Mouse (Mus musculus) limb, embryonic 15.5 days (tissue): ENCODE results near the gene Arhgap10. TPM values are rescaled to one million over a fixed set of nuclear protein-coding genes. Genes with fewer than 3 reads are reported as not detected.

Source experiments
- ATAC-seq: fragments of 200-750 bp; cut with Nextera tagmentation; 2 replicates; pipeline ENCODE4 v1.8.0; 2017; ENCODE audit warnings: low read depth, moderate TSS enrichment; ENCODE audit not compliant: insufficient number of reproducible peaks, low FRiP score, low TSS enrichment
- H3K27ac ChIP-seq: fragments of 300-500 bp; sonication (generic); 2 replicates; pipeline ENCODE4 v1.5.1; 2015; ENCODE audit warnings: moderate library complexity, mild to moderate bottlenecking, inconsistent platforms
- H3K27me3 ChIP-seq: fragments of 300-500 bp; sonication (generic); 2 replicates; pipeline ENCODE4 v1.6.1; 2015; ENCODE audit warnings: inconsistent platforms
- H3K36me3 ChIP-seq: fragments of 300-500 bp; sonication (generic); 2 replicates; pipeline ENCODE4 v1.6.1; 2015; ENCODE audit warnings: inconsistent platforms
- H3K4me1 ChIP-seq: fragments of 300-500 bp; sonication (generic); 2 replicates; pipeline ENCODE4 v1.6.1; 2015; ENCODE audit warnings: inconsistent platforms
- H3K4me2 ChIP-seq: fragments of 300-500 bp; sonication (generic); 2 replicates; pipeline ENCODE4 v1.6.1; 2015; ENCODE audit warnings: mild to moderate bottlenecking, inconsistent platforms
- H3K4me3 ChIP-seq: fragments of 300-500 bp; sonication (generic); 2 replicates; pipeline ENCODE4 v1.5.1; 2015; ENCODE audit warnings: mild to moderate bottlenecking, inconsistent platforms
- H3K9ac ChIP-seq: fragments of 300-500 bp; sonication (generic); 2 replicates; pipeline ENCODE4 v1.6.1; 2015; ENCODE audit warnings: inconsistent platforms
- H3K9me3 ChIP-seq: fragments of 300-500 bp; sonication (generic); 2 replicates; pipeline ENCODE4 v1.6.1; 2016; ENCODE audit warnings: inconsistent platforms
- WGBS: fragments of 180-500 bp; shearing (Covaris S2); methylation state at CpG from one replicate; pipeline ENCODE4 v1.1.7; 2015; 5-methylcytosine and 5-hydroxymethylcytosine counted together
- polyA plus RNA-seq: library from polyadenylated mRNA; unstranded; fragments of >200 nt; fragmentation: Nextera tagmentation; extraction: Ambion mirVana; gene quantifications from 2 replicates; pipeline ENCODE4 v1.2.1, GENCODE M21; 2015

Arhgap10 gene
- polyA plus RNA-seq, 1 experiment from 2014 or later = 28.1 TPM

- no peak overlapping the region for H3K27ac ChIP-seq
- no peak overlapping the region for H3K9ac ChIP-seq
- H3K27me3 ChIP-seq = no peaks in the 10 kb centered on the region
- ATAC-seq = no peak
- H3K36me3 ChIP-seq = peaks cover 25% of the 10 kb centered on the region
- no peak overlapping the region for H3K4me3 ChIP-seq
- no peak overlapping the region for H3K4me2 ChIP-seq
- 91% methylated on average over 6 of the region's 6 CpGs for WGBS
- peaks cover 8% of the 10 kb centered on the region for H3K4me1 ChIP-seq
- no peaks in the 10 kb centered on the region for H3K9me3 ChIP-seq
Observed at GRCm38 (mm10) chr8:77261215-77261614, 256.5 kb downstream of the Arhgap10 start.

GRCm38 (mm10) chr8:77257085-77257451, 260.7 kb downstream of the Arhgap10 start:
- no peak for ATAC-seq
- 0 out of 2 replicates have a peak, but pooled peaks cover under 1% of the 10 kb centered on the region for H3K4me1 ChIP-seq
- no peaks in the 10 kb centered on the region for H3K9me3 ChIP-seq
- H3K27ac ChIP-seq = no peak overlapping the region
- 91% methylated on average over 12 of the region's 12 CpGs for WGBS
- H3K4me3 ChIP-seq = no peak overlapping the region
- peaks cover 35% of the 10 kb centered on the region for H3K36me3 ChIP-seq
- H3K9ac ChIP-seq = no peak overlapping the region
- H3K27me3 ChIP-seq = no peaks in the 10 kb centered on the region
- no peak overlapping the region for H3K4me2 ChIP-seq

GRCm38 (mm10) chr8:77256450-77257084, 261.2 kb downstream of the Arhgap10 start:
- Histone ChIP-seq H3K27ac (no peak overlapping the region), H3K4me1 (no peaks in the 10 kb centered on the region), H3K4me2 (no peak overlapping the region), H3K36me3 (peaks cover 35% of the 10 kb centered on the region), H3K4me3 (no peak overlapping the region), H3K9me3 (no peaks in the 10 kb centered on the region), H3K27me3 (no peaks in the 10 kb centered on the region), H3K9ac (no peak overlapping the region)
- no peak for ATAC-seq
- WGBS = 89% methylated on average over 5 of the region's 5 CpGs

DNA sequence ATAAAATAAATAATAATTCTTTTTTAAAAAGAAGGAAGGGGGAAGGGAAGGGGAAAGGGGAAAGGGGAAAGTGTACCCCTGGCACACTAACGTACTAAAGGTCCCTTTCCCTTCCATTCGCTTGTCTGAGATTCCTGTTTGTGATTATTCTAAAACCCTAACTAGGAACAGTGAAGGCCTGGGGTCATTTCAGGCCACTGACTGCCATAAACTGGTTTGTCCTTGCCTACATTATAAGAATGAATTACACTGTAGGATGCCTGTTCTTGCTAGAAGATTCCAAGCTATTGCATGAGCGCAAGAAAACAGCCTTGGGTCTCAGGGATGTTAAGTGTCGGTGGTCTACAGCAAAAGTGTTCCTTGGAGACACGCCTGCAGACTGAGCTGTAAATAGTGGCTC, 263.3 kb downstream of the Arhgap10 start:
- Histone ChIP-seq H3K27ac (no peak overlapping the region), H3K4me3 (no peak overlapping the region), H3K9me3 (no peaks in the 10 kb centered on the region), H3K4me1 (no peaks in the 10 kb centered on the region), H3K9ac (no peak overlapping the region), H3K36me3 (peaks cover 44% of the 10 kb centered on the region), H3K27me3 (no peaks in the 10 kb centered on the region), H3K4me2 (no peak overlapping the region)
- ATAC-seq = no peak
- 58% methylated on average over 5 of the region's 5 CpGs for WGBS

GRCm38 (mm10) chr8:77251134-77251533, 266.6 kb downstream of the Arhgap10 start:
- peaks cover 48% of the 10 kb centered on the region for H3K36me3 ChIP-seq
- ATAC-seq = no peak
- 93% methylated on average over 5 of the region's 5 CpGs for WGBS

GRCm38 (mm10) chr8:77250094-77250493, 267.7 kb downstream of the Arhgap10 start:
- Histone ChIP-seq H3K4me3 (no peak overlapping the region), H3K36me3 (peaks cover 43% of the 10 kb centered on the region), H3K27me3 (no peaks in the 10 kb centered on the region), H3K4me1 (no peaks in the 10 kb centered on the region), H3K9ac (no peak overlapping the region), H3K4me2 (no peak overlapping the region), H3K27ac (no peak overlapping the region), H3K9me3 (no peaks in the 10 kb centered on the region)
- no peak for ATAC-seq
- WGBS = 91% methylated on average over 3 of the region's 3 CpGs

More at GRCm38 (mm10) chr8:77251134-77251533, 266.6 kb downstream of the Arhgap10 start:
- Histone ChIP-seq H3K4me2 (no peak overlapping the region), H3K27me3 (no peaks in the 10 kb centered on the region), H3K27ac (no peak overlapping the region), H3K9ac (no peak overlapping the region), H3K9me3 (no peaks in the 10 kb centered on the region), H3K4me3 (no peak overlapping the region), H3K4me1 (no peaks in the 10 kb centered on the region)

DNA sequence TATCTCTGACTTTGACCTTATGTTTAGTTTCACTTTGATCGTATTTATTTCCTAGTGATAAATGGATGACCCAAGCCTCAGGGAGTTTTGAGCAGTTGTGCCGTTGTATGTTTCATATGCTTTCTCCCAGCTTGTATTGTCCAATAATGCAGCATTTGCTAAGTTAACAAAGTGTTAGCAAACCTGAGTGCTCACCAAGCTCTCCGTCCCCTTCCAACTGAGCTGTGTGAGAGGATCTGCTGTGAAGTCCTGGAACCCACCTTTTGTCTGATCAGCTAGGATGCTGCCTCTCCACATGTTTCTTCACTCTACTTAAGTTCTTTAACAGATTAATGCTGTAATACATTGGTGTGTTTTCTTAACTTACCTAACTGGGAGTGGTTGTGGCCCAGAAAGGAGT, 276.4 kb downstream of the Arhgap10 start:
- H3K9me3 ChIP-seq = no peaks in the 10 kb centered on the region
- H3K4me1 ChIP-seq = no peaks in the 10 kb centered on the region
- WGBS = 94% methylated on average over 3 of the region's 3 CpGs
- H3K27ac ChIP-seq = no peak overlapping the region
- peaks cover 8% of the 10 kb centered on the region; the same call in 1 of the 2 replicates for H3K36me3 ChIP-seq
- no peaks in the 10 kb centered on the region for H3K27me3 ChIP-seq
- ATAC-seq = no peak
- no peak overlapping the region for H3K4me3 ChIP-seq
- no peak overlapping the region for H3K9ac ChIP-seq
- H3K4me2 ChIP-seq = no peak overlapping the region

- no peak overlapping the region for H3K4me3 ChIP-seq
- H3K9me3 ChIP-seq = no peaks in the 10 kb centered on the region
- no peak for ATAC-seq
- no peaks in the 10 kb centered on the region for H3K27me3 ChIP-seq
- H3K4me1 ChIP-seq = no peaks in the 10 kb centered on the region
- H3K36me3 ChIP-seq = 0 out of 2 replicates have a peak, but pooled peaks cover 4% of the 10 kb centered on the region
- H3K4me2 ChIP-seq = no peak overlapping the region
- no peak overlapping the region for H3K27ac ChIP-seq
- H3K9ac ChIP-seq = no peak overlapping the region
Observed at GRCm38 (mm10) chr8:77239462-77239861, 278.3 kb downstream of the Arhgap10 start.

- WGBS = 73% methylated on average over 1 of the region's 1 CpGs
Observed at GRCm38 (mm10) chr8:77236701-77237100, 281.1 kb downstream of the Arhgap10 start.

GRCm38 (mm10) chr8:77232411-77232810, 285.3 kb downstream of the Arhgap10 start:
- ATAC-seq = no peak
- H3K27ac ChIP-seq = no peak overlapping the region
- H3K36me3 ChIP-seq = no peaks in the 10 kb centered on the region

More at GRCm38 (mm10) chr8:77236701-77237100, 281.1 kb downstream of the Arhgap10 start:
- H3K4me2 ChIP-seq = no peak overlapping the region
- H3K4me1 ChIP-seq = peaks cover 7% of the 10 kb centered on the region; the same call in 1 of the 2 replicates
- no peak overlapping the region for H3K9ac ChIP-seq
- H3K9me3 ChIP-seq = no peaks in the 10 kb centered on the region
- no peak overlapping the region for H3K27ac ChIP-seq
- no peaks in the 10 kb centered on the region for H3K27me3 ChIP-seq
- ATAC-seq = no peak
- no peaks in the 10 kb centered on the region for H3K36me3 ChIP-seq
- H3K4me3 ChIP-seq = no peak overlapping the region

GRCm38 (mm10) chr8:77231834-77232233, 285.9 kb downstream of the Arhgap10 start:
- no peak overlapping the region for H3K4me3 ChIP-seq
- 40% methylated on average over 6 of the region's 6 CpGs for WGBS
- H3K9ac ChIP-seq = no peak overlapping the region
- H3K36me3 ChIP-seq = no peaks in the 10 kb centered on the region
- H3K4me1 ChIP-seq = peaks cover 12% of the 10 kb centered on the region; the same call in 1 of the 2 replicates
- H3K27ac ChIP-seq = no peak overlapping the region
- no peak for ATAC-seq
- H3K4me2 ChIP-seq = no peak overlapping the region
- H3K27me3 ChIP-seq = no peaks in the 10 kb centered on the region
- H3K9me3 ChIP-seq = no peaks in the 10 kb centered on the region

More at GRCm38 (mm10) chr8:77232411-77232810, 285.3 kb downstream of the Arhgap10 start:
- H3K4me1 ChIP-seq = peaks cover 12% of the 10 kb centered on the region; the same call in 1 of the 2 replicates
- no peak overlapping the region for H3K4me2 ChIP-seq
- no peak overlapping the region for H3K4me3 ChIP-seq
- H3K9ac ChIP-seq = no peak overlapping the region
- 70% methylated on average over 3 of the region's 3 CpGs for WGBS
- no peaks in the 10 kb centered on the region for H3K27me3 ChIP-seq
- H3K9me3 ChIP-seq = no peaks in the 10 kb centered on the region

GRCm38 (mm10) chr8:77231211-77231610, 286.5 kb downstream of the Arhgap10 start:
- Histone ChIP-seq H3K4me1 (peaks cover 12% of the 10 kb centered on the region; the same call in 1 of the 2 replicates), H3K4me2 (no peak overlapping the region), H3K4me3 (no peak overlapping the region), H3K36me3 (no peaks in the 10 kb centered on the region), H3K9ac (no peak overlapping the region), H3K27me3 (no peaks in the 10 kb centered on the region), H3K9me3 (no peaks in the 10 kb centered on the region), H3K27ac (no peak overlapping the region)
- 95% methylated on average over 1 of the region's 1 CpGs for WGBS
- no peak for ATAC-seq
